Mouse (Mus musculus) liver, adult (tissue): Measurements from ENCODE around the gene Sema5b.

Experiments
- GATA4 ChIP-seq: IDR thresholded peaks from 2 replicates; pipeline ENCODE4 v1.6.1; 2014; ENCODE audit warnings: mild to moderate bottlenecking, low read length; ENCODE audit not compliant: insufficient replicate concordance

Sema5b gene

GRCm38 (mm10) chr16:35630470-35631183 lies 89.7 kb downstream of the Sema5b start:
- no peak for TF ChIP-seq GATA4

GRCm38 (mm10) chr16:35633058-35633457 lies 92.1 kb downstream of the Sema5b start:
- no peak for TF ChIP-seq GATA4

GRCm38 (mm10) chr16:35634971-35635370 lies 94.0 kb downstream of the Sema5b start:
- TF ChIP-seq GATA4: no peak; the same call in 1 of the 2 replicates

GRCm38 (mm10) chr16:35639505-35639904 lies 98.6 kb downstream of the Sema5b start:
- no peak for TF ChIP-seq GATA4

DNA sequence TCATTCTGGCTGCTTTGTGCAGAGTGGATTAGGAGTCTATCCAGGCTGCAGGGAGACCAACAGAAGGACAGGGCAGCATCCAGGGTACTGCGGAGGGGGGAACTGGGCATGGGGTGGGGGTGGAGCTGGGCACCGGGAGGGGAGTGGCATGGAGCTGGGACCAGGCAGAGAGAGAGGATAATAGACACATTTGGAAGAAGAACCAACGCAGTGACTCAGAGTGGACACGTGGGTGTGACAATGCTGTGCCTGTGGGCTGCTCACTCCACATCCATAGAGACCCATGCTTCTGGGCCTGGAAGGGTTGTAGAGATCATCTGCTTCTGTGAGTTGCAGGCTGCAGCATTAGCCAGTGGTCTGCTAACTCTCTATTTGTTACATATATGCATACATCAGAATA lies 107.9 kb downstream of the Sema5b start:
- TF ChIP-seq GATA4: no peak

- no peak for TF ChIP-seq GATA4
Measured at GRCm38 (mm10) chr16:35652206-35652605, 111.3 kb downstream of the Sema5b start.

DNA sequence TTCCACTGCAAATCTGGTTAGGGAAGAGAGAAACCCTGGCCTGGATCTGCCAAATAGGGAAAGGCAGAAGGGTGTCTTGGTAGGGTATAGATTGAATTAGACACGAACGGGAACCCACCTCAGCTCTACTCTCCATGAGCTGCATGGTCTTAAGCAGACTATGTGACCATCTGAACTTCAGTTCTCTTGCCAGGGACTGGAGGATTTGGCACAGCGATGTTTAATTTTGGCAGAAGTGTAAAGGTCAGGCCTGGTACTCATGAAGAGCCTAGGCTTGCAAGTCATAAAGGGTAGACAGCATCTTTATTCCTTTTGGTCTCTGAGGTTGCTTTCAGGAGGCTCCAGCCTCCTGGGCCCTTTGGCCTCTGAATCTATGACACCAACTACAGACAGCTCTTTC lies 111.8 kb downstream of the Sema5b start:
- no peak for TF ChIP-seq GATA4

- TF ChIP-seq GATA4: no peak
Measured at GRCm38 (mm10) chr16:35653951-35654350, 113.0 kb downstream of the Sema5b start.

DNA sequence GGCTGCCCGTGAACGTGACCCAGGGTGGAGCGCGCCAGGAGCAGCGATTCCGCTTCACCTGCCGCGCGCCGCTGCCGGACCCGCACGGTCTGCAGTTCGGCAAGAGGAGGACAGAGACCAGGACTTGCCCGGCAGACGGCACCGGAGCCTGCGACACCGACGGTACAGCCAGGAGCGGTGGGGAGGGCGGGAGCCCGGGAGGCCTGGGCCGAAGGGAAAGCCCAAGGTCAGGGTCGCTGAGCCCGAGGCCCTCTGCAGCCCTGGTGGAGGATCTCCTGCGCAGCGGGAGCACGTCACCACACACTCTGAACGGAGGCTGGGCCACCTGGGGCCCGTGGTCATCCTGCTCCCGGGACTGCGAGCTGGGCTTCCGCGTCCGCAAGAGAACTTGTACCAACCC lies 119.3 kb downstream of the Sema5b start:
- TF ChIP-seq GATA4: no peak

DNA sequence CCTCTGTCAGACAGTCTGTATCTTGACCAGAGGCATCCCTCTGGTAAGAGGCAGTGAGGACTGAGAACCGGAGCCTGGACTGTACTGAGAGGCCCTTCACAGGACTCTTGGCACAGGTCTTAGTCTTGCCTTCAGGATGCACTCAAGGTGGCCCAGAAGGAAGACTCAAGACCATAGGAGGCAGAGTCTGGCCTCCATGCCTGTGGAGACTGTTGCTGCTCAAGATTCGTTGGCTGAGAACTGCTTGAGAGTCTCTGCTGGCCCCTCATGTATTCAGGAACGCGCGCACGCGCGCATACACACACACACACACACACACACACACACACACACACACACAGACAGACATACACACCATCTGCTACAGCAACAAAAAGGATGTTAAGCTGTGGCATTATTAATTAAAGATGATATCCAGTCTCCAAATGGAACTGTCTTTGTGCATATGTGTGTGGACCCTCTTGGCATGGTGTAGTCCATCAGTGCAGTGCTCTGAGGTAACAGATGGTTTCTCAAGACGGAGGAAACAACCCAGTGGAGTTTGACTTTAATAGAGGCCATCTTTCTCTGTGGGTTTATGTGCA lies 123.0 kb downstream of the Sema5b start:
- TF ChIP-seq GATA4: no peak

DNA sequence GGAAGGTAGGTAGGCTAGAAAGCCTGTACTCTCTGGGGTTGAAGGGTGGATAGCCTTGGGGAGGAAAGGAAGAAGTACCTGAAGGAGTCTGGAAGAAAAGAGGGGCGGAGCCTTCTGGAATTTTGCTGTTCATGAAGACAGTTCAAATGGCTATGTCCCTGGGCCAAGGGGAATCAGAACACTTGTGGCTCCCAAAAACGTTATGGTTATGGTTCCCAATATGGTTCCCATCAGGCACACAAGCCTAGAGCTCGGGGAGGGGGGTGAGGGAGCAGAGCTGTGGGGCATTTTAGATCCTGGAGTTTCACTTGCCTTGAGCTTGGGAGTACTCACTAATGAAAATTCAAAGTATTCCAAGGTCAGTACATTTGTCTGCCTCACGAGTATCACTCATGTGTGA lies 123.9 kb downstream of the Sema5b start:
- TF ChIP-seq GATA4: no peak

- no peak for TF ChIP-seq GATA4
Measured at GRCm38 (mm10) chr16:35677511-35678113, 136.7 kb downstream of the Sema5b start.

- TF ChIP-seq GATA4: no peak
Measured at GRCm38 (mm10) chr16:35678476-35678875, 137.5 kb downstream of the Sema5b start.

DNA sequence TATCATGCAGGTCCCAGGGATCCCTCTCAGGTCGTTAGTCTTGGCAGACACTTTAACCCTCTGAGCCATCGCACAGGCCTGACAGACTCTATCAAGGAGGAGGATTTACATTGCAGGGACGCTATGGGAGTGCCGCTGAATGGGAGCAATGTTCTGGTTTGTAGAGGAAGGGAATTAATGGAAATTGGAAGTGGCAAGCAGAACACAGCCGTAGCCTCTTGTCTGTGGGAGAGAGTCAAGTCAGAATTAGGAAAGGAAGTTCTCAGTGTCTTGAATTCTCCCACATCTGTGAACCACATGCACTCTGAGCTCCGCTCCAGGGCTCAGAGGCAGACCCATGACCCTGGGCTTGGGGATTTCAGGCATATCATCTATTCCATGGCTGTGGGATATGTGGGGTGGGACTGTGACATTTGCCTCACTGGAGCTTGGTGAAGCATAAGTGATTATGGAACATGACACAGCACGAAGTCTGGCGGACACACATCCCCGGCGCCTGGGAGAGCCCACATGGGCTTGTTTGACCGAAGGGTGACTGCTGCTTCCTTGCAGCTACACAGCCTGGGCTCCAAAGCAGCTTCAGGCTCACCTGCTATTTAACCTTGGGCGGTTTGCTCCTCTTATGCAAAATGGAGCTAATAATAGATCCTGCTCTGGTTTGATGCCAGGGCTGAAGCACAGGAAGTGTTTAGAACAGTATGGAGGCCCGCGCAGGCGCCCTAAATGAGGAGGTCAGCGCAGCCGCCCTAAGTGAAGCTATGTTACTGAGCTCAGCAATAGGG lies 140.6 kb downstream of the Sema5b start:
- no peak for TF ChIP-seq GATA4

DNA sequence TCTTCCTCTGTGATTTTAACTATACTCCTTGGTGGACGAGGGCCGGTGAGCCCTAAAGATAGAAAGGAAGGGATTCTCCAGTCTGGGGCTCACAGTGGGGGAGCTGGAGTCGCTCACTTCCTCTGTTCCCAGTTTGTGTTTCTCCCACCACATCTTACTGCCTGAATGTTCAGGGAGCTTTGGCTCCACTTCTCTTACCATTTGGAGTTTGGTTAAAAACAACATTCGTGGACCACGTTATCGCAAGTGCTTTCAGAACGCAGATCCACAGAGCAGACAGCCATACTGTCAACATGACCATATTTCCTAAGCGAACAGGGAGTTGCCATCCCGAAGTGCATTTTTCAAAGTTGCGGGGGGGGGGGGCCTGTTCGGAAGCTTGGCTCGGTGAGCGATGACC lies 144.1 kb downstream of the Sema5b start:
- TF ChIP-seq GATA4: no peak

DNA sequence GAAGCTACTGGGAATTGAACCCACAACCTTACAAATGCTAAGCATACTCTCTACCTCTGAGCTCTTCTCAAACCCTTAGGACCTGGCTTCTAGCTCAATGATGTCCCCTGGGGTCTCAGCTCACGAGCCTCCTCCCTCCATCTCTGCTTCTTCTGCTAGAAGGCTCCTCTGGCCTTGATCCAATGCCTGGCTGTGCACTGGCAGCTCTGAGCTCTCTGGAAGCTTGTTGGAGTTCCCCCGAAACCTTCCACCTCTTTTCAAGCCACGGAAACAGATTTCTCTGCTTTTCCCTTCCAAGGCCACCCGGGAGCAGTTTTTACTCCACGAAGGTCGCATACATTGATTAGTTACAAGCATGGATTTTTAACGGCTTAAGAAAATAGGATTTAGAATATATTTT lies 145.5 kb downstream of the Sema5b start:
- TF ChIP-seq GATA4: no peak
